Mouse (Mus musculus) kidney, postnatal 4 days (tissue): ENCODE measurements at regions not wholly inside any gene's neighbourhood (a gene's known extent, or its start where the extent isn't known, plus 50 kb on each side); places are given as distances from the start of the nearest gene placed in this dataset.

Source experiments
- DNase-seq, 2 experiments: peaks; one replicate each; pipeline ENCODE4 v3.0.0; 2021; ENCODE audit warnings: mixed read lengths in 2 of 2

GRCm38 (mm10) chr6:15501063-15501462 is 219.4 kb upstream of the Mdfic start:
- DNase-seq = no peak

DNA sequence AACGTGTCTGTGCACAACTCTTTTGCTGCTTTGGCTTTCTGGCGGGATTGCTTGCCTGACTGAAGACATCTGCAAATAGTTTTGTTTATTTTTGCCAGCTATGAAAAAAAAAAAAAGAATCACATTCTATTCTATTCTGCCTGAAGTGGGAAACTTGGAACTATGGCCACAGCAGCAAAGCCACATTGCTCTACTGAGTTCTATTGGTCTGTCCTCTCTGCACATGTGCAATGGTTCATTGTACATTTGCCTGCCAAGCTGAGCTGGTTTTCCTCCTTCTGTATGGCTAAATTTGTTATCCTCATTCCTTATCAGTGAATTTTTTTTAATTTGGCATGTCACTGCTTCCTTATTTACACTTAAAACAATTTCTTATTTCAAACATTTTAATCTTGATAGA is 211.1 kb upstream of the Mdfic start:
- no peak for DNase-seq

- no peak for DNase-seq
Observed at GRCm38 (mm10) chr6:15537279-15537678, 183.2 kb upstream of the Mdfic start.

GRCm38 (mm10) chr6:15541969-15542368 is 178.5 kb upstream of the Mdfic start:
- DNase-seq = no peak

DNA sequence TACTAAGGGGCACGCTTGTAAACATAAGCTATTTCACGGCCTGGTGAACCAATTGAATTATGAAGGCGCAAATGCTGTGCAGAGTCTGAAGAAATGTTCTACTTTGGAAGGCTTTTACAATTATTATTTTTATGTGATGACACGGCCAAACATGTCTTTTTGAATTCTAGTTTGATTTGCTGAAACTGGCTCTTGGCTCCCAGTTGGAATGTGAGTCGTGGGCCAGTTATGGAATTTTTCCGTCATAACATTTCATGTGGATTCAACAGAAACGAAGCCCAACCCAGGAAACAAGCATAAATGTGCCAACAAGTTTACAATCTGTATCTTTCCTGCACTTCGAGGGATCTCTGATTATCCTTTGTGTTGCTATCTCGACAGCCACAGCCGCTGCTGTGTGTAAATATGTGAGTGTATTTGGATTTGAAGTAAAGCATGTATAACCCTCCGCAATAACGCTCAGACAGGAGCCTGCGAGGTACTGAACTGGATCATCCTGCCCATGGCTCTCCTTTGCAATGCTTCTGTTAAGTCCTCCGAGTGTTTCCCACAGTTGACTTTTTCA is 176.9 kb upstream of the Mdfic start:
- DNase-seq = peak; percentile 2 to 27

DNA sequence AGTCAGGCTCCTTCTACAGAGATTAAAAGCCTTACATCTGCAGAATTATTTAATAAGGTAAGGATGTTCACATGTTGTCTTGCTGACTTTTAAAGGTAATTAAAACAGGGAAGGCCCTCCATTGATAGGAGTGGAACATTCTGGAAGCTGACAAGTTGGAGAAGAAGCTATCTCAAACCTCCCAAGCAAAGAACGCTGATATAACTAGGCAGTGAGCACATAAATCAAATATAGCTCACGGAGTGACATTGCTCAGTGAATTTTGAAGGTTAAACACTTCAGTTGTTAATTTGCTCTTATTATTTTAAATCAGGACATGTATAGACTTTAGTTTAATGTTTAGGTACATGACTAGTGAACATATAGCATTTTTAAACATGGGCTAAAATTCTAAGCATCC is 171.6 kb upstream of the Mdfic start:
- no peak for DNase-seq

DNA sequence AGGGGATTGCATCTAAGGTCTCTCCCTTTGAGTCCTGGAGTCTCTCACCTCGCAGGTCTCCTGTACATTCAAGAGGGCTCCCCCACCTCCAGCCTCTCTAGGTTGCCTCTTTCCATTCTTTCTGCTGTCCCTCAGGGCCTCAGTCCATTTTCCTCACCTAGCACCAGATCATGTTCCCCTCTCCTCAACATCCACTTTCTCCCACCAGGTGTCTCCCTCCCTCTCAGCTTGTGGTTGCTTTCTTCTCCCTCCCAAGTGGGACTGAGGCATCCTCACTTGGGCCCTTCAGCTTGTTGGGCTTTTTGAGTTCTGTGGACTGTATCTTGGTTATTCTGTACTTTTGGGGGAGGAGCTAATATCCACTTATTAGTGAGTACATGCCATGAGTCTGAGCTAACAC is 127.7 kb upstream of the Mdfic start:
- DNase-seq = peak in 1 of 2 experiments; percentile 1

DNA sequence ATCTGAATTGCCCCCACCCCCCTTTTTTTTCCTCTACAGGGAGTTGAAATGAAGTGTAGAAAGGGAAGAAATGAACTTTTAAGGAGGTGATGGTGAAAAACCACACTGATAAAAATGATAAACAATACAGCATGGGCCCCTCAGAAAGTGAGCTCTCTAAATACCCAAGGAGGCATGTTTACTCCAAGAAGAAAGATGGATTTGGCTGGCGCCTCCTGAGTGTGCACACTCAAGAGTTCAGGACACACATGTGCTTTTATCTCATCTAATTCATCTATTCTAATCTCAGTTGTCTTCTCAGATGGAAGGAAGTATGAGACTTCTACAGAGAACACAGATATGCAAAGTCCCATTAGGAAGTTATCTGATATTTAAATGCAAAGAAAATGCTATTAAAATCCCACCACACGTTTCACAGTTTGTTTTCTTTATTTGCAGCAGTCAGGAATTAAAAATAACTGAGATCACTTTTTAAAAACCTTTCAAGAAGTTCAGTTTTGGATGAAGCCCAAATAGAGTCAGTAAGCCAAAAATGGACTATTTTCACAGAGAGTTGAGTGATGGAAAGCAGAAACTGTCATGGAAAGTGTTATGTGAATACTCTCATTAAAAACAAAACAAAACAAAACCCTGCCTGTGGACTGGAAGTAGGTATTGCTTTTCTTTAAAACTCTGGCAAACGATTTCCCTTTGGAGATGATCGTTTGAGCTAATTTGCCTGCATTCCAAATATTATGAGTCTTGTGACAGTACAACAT is 123.1 kb upstream of the Mdfic start:
- DNase-seq = no peak

- DNase-seq = no peak
Observed at GRCm38 (mm10) chr6:15610208-15610607, 110.3 kb upstream of the Mdfic start.

DNA sequence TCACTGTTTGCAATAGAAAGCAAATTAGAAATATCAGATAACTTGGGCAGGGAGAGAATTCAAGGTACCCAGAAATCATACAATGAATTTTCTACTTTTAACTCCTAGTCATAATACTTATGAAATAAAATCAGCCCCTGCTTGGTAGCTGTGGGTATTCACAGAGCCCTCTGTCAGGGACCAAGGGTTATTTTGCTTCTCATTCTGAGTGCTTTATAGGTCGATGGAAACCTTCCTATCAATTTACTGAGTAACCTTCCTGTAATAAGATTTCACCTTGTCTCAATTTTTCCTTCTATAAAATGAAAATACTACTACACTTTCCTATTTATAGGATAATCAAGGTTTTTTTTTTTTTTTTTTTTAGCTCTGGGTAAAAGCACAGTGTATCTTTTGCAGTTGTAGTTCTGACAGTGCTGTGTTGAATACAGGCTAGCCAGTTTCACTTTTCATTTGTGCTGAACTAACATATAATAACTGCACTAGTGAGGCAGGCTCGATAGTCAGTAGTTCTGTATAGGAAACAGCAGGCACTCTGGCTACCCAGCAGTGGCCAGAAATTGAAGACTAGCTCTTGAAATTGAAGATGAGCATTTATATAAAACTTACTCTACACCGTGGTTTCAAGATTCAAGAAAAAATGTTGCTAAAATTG is 94.4 kb upstream of the Mdfic start:
- DNase-seq = no peak

GRCm38 (mm10) chr6:15638548-15638947 is 81.9 kb upstream of the Mdfic start:
- DNase-seq = no peak

GRCm38 (mm10) chr6:15639378-15639777 is 81.1 kb upstream of the Mdfic start:
- peak; percentile 2 to 12 for DNase-seq

GRCm38 (mm10) chr6:15639809-15640479 is 80.5 kb upstream of the Mdfic start:
- DNase-seq = no peak

- DNase-seq = no peak
Observed at GRCm38 (mm10) chr6:15644311-15644710, 76.2 kb upstream of the Mdfic start.

DNA sequence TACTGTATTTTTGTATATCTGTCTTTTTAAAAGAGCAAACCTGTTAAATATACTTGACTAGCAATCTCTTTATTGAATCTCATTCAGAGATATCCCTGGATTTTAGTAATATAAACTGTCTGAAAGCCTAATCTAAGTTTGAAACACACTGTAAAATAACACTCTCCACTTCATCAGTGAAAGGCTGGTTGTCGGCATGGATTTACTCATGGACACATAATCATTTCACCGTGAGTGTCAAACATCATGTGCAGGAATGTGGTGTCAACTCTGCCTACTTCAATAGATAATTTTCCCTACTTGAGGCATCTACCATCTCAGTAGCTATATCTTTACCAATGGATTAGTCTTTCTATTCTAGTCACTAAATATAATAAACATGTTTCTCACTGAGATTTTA is 73.0 kb upstream of the Mdfic start:
- DNase-seq = no peak
